Mouse (Mus musculus) adrenal gland, adult 2 months (tissue): ENCODE results near the gene Cbfa2t3. TPM values are rescaled to one million over a fixed set of nuclear protein-coding genes. Genes with fewer than 3 reads are reported as not detected.

ENCODE experiments used
- DNase-seq: peaks from one replicate; pipeline ENCODE4 v3.0.0; 2021
- polyA plus RNA-seq: library from polyadenylated mRNA; depleted of rRNA; stranded (reverse); fragments of >200 nt; gene quantifications from 2 replicates; pipeline ENCODE4 v1.2.3, GENCODE M21; 2012
- total RNA-seq, 2 experiments: library from RNA; stranded (reverse); gene quantifications; 2 replicates each; pipeline ENCODE4 v1.2.3; 2021

Gene Cbfa2t3
- total and polyA plus RNA-seq, 3 experiments, result 13.9 to 20.3 (median 16.2) TPM

DNA sequence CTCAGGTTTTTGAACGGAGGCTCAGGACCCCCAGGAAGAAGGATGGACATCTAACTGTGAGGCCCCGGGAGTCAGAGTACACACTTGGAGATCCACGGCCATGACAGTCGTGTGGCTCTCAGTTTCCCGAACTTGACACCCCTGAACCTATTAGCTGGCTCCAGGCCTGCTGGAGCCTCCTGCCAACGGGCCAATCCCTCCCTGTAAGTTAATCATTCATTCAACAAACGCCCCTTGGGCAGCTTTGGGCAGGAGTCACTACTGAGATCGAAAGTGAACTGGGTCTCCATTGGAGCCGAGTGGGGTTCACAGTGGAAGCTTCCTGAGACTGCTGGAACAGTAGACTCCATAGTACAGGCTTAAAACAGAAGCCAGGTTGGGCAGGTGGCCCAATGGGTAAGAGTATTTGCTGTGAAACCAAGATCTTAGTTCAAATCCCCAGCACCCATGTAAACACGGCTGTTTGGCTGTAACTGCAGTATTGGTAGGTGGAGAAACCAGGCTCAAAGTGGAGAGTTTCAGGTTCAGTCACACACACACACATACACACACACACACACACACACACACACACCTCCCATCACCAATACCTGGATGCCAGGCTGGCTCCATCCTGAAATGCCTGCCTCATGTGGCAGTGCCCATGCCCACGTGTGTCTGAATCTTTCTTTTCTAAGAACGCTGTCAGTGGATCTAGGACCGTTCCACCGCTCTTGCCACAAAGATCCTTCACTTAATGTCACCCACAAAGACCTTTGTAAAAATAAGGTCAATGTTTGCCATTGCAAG lies 20.0 kb upstream of the Cbfa2t3 start:
- no peak for DNase-seq

GRCm38 (mm10) chr8:122717869-122718509 lies 19.1 kb upstream of the Cbfa2t3 start:
- no peak for DNase-seq

DNA sequence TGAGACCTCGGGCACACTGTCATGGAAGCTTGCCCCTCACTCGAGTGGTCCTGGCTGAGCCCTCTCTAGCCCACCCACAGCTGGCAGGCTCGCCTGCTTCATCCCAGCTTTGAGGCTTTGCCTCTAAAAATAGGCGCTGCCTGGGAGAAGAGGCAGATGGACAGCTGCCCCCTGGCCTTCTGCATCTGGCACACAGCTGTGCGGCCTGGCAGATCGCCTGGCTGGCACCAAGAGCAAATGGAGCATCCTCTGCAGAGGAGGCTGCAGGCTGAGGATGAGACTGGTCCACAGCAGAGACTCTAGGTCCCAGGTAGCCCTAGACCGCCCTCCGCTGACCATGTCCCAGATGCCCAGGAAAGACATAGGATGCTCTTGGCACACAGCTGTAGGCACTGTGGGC lies 17.7 kb upstream of the Cbfa2t3 start:
- no peak for DNase-seq

GRCm38 (mm10) chr8:122713157-122713518 lies 14.2 kb upstream of the Cbfa2t3 start:
- no peak for DNase-seq

- DNase-seq, result no peak
Measured at GRCm38 (mm10) chr8:122712411-122713156, 13.7 kb upstream of the Cbfa2t3 start.

- peak; percentile 74 for DNase-seq
Measured at GRCm38 (mm10) chr8:122711891-122712365, 13.0 kb upstream of the Cbfa2t3 start.

GRCm38 (mm10) chr8:122711480-122711879 lies 12.6 kb upstream of the Cbfa2t3 start:
- no peak for DNase-seq

- DNase-seq, result no peak
Measured at GRCm38 (mm10) chr8:122709340-122710111, 10.6 kb upstream of the Cbfa2t3 start.

- DNase-seq, result no peak
Measured at GRCm38 (mm10) chr8:122707184-122707583, 8.3 kb upstream of the Cbfa2t3 start.

GRCm38 (mm10) chr8:122705901-122706561 lies 7.1 kb upstream of the Cbfa2t3 start:
- no peak for DNase-seq

DNA sequence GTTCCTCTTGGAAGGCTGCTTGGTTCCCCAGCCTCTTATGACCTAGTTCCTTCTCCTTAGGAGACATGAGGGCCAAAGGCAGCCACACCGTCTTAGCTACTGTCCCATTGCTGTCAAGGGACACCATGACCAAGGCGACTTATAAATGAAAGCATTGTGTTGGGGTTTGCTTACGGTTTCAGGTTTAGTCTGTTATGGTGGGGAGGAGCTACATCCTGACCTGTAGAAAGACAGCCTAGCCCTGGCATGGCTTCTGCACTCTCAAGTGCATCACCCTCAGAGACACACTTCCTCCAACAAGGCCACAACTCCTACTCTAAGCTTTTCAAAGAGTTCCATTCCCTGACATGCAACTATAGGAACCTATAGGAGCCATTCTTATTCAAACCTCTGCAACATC lies 5.7 kb upstream of the Cbfa2t3 start:
- DNase-seq, result no peak

DNA sequence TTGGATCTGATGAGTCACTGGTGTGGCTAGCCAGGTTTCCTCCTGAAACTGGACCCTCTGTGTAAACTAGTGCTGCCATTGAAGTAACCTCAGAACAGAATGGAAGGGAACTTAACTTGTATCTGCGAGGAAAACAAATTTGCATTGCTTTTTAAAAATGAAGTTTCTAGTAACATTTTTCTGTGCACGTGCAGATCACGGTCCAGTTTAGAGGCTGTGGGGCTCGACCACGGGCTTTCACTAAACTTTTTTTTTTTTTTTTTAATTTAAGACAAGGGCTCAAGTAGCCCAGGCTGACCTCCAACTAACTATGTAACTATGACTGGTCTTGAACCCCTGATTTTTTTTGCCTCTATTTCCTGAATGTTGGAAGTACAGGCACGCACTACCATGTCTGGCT lies 4.0 kb upstream of the Cbfa2t3 start:
- DNase-seq, result no peak

- no peak for DNase-seq
Measured at GRCm38 (mm10) chr8:122702301-122702941, 3.5 kb upstream of the Cbfa2t3 start.

GRCm38 (mm10) chr8:122701441-122702185 lies 2.7 kb upstream of the Cbfa2t3 start:
- no peak for DNase-seq

DNA sequence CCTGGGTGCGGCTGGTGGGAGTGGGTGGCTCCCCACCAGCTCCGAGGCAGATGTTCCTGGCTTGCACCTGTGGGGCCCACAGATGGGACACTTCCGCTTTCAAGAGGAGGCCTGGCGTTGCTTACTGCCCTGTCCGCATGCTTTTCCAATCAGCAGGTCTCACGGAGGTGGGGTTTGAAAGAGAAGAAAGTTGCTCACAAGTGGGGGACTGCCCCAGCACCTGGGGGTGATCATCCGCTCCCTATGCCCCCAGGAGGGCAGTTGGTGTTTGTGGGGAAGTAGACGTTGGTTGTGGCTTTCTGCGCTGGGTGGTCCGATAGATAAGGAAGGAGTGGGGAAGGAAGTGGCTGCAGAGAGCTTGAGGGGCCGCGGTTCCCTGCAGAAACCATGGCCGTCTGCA lies 1.7 kb upstream of the Cbfa2t3 start:
- DNase-seq, result no peak

- no peak for DNase-seq
Measured at GRCm38 (mm10) chr8:122698254-122698768, 598 bp downstream of the Cbfa2t3 start.

GRCm38 (mm10) chr8:122697586-122697985 lies 1.3 kb downstream of the Cbfa2t3 start:
- no peak for DNase-seq

DNA sequence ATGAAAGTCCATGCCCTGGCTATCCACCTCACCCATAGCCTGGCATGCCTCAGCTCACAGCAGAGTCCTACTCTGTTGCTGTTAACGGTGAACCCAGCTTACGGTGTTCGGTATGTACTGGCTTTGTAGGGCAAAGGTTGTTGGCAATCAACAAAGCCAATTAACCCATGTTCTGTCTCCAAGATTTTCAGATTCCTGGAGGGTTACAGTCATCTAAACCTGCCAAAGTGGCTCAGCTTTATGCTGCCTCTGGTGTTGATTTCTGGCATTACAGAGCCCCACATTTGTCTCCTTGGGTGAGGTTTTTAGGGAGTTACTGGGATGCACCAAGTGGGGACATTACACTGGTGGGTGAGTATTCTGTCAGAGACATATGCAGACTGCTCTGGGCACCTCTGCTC lies 1.7 kb downstream of the Cbfa2t3 start:
- DNase-seq, result peak; percentile 46

DNA sequence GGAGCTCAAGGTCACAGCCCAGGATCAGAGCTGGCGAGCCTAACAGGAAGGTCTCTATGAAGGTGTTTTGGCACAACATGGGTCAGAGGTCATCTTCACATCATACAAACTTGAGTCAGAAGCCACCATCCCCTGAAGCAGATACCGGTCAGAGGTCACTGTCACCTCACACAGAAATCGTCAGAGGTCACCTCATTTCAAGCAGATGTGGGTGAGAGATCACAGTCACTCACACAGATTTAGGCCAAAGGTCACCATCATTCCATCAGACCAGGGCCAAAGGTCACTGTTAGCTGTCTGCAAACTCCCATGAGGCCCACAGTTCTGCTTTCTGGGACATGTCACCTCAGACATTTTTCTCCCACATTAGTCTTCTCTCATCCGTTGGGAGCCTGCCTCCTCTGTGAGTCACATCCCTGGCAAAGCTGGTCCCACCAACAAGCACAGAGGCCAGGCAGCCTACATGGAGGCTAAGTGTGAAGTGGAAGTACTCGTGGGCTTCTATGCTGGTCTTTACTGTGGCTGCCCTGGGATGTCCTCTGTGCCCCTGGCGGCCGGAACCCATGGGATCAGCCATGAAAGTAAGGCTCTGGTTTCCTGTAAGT lies 3.4 kb downstream of the Cbfa2t3 start:
- DNase-seq, result peak; percentile 34

DNA sequence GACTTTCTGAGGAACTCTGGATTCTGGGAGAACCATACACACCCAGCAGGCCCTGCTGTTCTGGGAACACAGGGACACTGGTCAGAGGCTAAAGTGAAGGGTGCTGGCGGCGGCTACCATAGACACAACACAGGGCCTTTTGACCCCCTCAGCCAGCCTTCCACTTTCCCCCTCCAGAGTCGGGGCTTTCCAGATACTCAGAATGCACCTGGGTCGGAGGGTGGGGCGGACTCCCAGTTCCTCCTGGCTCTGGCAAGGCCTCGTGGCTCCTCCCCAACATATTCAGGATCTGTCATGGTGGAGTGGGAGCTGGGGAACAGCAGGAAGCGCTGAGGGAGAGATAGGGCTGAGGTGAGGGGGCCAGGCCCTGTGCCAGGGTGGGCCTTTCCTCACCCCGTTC lies 6.8 kb downstream of the Cbfa2t3 start:
- no peak for DNase-seq
